Mouse (Mus musculus) lung, postnatal 4 days (tissue): ENCODE data around the gene Mrps21.
"Not testable (repeated sequence)": the region's sequence is repeated elsewhere in the genome, so short reads cannot be mapped to it uniquely, and the experiment has no call there.

Source experiments
- DNase-seq, 2 experiments: peaks; one replicate each; pipeline ENCODE4 v3.0.0; 2021

Mrps21 gene

DNA sequence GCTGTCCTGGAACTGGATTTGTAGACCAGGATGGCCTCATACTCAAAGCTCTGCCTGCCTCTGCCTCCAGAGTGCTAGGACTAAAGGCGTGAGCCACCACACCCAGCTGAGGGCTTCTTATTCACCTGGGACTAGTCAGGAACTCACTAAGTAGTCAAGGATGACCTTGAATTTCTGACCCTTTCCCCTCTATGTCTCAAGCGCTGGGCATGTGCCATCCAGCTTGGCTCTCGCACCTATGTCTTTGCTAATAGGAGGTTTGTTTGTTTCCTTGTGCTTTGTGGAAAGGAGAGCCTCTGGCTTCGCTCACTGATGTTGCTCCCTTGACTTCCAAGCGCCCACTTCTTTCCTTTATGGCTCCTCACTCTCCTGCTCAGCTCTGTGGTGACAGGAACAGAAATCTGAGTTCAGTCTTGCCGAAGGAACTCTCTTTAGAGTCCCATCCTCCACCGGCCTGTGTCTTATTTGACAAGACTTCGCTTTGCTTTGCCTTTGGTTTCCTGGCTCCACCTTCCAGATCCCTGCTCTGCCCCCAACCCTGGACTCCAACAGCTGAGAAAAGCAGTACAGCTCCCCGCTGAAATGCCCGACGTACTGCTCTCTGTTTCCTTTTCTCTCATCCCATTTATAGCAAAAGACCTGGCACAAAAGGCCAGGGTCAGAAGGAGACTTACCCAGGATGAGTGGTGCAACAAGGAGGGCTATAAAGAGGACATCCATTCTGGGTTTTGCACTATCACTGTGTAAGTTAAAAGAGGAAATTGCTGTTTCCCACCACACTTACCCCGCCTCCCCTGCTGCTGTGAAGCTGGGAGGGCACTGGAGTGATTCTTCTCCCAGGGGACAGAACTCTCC is 20.1 kb upstream of the Mrps21 start, which contains the start of gene BC028528:
TSS of gene BC028528 (minus strand) at position 795 of the 855 bp plus-strand sequence.
- DNase-seq = peak; percentile 75 to 80

DNA sequence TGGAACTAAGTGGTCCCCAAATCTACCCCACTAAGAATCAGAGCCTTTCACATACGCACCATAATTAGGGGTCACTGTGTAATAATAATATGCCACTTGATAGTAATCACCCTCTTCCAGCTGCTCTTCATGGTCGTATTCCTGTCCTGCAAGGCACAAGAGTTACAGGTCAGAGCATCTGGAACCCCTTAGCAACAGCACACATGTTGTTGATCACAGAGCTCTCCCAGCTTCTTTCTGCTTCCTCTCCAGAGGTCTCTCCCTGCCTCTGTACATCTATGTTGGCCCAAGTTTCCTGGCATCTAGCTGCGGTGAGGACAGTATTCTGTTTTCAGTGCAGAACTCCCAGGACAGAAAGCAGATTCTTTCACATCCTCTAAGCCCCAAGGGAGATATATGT is 18.3 kb upstream of the Mrps21 start:
- DNase-seq = no peak

DNA sequence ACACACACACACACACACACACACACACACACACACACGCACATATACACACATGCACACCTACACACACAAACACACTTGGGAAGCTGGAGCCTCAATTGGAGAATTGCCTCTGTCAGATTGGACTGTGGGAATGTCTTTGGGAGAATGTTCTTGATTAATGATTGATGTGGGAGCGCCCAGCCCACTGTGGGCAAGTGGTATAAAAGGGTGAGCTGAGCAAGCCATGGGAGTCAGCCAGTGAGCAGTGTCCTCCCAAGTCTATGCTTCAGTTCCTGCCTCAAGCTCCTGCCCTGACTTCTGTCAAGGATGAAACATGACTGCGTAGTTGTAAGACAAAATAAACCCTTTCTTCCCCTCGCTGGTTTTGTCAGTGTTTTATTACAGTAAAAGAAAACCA is 16.3 kb upstream of the Mrps21 start:
- no peak for DNase-seq

GRCm38 (mm10) chr3:95884400-95884799 is 13.1 kb upstream of the Mrps21 start:
- no peak for DNase-seq

DNA sequence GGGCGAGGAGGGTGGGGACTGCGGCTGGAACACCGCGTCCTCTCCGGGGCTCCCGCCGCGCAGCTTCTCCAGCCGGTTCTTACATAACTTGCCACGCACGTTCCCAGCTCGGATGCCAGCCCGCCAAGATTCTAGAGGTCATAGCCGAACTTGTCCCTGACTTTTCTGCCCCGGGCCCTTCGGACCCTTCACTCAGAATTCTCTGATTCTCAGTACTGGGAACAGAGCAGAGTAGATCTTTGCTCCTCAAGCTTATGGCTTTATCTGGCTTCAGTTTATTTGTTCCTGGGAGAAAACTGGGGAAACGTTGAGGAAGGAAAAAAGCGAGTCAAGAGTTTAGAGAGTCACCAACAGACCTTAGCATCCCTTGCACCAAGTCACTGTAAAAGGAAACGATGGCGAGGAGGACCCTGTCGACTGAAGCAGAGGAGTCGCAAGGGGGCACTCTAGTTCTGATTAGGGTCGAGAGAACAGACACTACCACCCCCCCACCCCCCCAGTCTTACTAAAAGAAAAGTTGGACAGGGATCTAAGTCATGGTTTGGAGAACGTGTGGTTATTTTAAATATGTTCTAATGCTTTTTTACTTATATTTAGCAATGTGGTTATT is 11.6 kb upstream of the Mrps21 start:
- DNase-seq = peak; percentile 67 to 82

- peak; percentile 91 to 96 for DNase-seq
Observed at GRCm38 (mm10) chr3:95881979-95882815, 10.9 kb upstream of the Mrps21 start, which contains the start of gene Ciart. Gene Ciart (minus strand): TSS chr3:95882251.

DNA sequence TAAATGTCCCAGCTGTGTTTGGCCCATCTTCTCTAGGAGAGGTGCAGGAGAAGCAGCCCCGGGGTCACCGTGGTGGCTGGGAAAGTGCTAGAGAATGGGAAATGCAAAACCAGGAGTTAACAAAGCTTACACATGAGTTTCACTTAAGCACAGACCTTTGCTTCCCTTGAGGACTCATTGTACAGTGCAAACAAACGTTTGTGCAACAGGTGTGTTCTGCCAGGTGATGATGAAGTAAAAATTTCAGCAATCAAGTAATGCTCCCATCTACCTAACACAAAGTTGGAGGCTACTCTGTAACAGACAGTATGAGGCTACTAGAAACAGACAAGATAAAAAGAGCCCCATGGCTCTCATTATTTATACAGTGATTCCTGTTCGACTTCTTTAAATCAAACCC is 7.7 kb upstream of the Mrps21 start:
- no peak for DNase-seq

GRCm38 (mm10) chr3:95872048-95872447 is 729 bp upstream of the Mrps21 start:
- no peak for DNase-seq

GRCm38 (mm10) chr3:95870976-95871375 is 343 bp downstream of the Mrps21 start:
- DNase-seq = no peak

- no peak for DNase-seq
Observed at GRCm38 (mm10) chr3:95867408-95867807, 3.9 kb downstream of the Mrps21 start.

GRCm38 (mm10) chr3:95866071-95866470 is 5.2 kb downstream of the Mrps21 start:
- DNase-seq = no peak

DNA sequence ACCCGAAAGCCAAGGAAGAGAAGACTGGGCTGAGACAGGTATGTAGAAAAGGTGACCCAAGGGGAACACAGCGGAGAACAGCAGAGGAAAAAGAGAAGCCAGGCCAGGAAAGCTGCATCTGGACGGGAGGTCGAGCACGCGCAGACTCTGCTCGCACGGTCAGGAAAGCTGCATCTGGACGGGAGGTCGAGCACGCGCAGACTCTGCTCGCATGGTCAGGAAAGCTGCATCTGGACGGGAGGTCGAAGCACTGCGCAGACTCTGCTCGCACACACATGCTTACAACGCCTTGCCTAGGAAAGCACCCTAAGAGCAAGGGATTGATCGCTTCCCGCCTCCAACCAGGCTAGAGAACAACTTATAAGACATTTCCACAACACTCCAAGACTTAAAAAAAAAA is 5.7 kb downstream of the Mrps21 start:
- DNase-seq = no peak

- DNase-seq = no peak
Observed at GRCm38 (mm10) chr3:95865050-95865449, 6.3 kb downstream of the Mrps21 start.

DNA sequence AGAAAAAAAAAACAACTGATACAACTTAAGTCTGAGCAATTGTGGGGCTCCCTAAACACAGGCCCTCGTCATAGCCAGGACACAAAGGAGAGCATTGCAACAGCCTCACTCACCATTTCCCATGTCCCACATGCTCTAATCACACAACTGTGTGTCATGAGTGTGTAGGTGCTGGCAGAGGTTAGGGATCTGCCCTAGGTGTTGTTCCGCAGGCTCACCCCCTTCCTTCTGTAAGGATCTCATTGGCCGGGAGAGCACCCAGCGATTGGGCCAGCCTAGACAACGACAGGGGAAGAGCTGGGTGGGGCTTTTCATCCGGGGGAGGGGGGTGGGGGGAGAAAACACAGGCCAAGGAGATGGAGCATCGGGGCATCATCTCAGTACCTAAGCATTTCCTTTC is 7.7 kb downstream of the Mrps21 start:
- no peak for DNase-seq

- DNase-seq = peak in 1 of 2 experiments; percentile 86
Observed at GRCm38 (mm10) chr3:95861796-95862195, 9.5 kb downstream of the Mrps21 start.

- no peak for DNase-seq
Observed at GRCm38 (mm10) chr3:95861216-95861615, 10.1 kb downstream of the Mrps21 start.

DNA sequence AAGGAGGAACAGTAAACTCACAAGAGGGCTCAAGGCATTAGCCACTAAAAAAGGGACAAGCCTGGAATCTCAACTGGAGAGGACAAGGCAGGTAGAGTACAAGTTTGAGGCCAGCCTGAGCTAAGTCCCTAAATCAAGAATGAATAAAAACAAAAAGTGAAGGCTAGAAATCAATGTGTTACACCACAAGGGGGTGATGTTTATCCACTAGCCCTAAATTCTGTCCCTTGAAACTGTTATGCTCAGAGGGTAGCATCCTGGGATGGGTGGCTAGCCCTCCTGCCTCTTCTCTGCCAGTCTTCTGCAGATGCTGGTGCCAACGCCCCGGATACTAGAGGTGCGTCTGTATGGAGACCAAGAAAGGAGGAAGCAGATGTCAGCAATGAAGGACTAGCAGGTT is 11.0 kb downstream of the Mrps21 start:
- no peak for DNase-seq

DNA sequence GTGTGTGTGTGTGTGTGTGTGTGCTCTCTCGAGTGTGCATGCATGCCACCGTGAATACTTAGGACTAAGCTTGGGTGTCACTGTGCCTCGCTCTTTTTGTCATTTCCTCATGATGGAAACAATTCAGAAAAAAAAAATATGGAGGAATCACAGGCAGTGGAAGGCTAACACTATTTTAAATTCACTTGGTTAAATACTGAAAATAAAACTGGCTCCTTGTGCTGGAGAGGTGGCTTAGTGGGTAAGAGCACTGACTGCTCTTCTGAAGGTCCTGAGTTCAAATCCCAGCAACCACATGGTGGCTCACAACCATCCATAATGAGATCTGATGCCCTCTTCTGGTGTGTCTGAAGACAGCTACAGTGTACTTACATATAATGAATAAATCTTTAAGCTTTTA is 13.0 kb downstream of the Mrps21 start:
- not testable (repeated sequence) for DNase-seq

DNA sequence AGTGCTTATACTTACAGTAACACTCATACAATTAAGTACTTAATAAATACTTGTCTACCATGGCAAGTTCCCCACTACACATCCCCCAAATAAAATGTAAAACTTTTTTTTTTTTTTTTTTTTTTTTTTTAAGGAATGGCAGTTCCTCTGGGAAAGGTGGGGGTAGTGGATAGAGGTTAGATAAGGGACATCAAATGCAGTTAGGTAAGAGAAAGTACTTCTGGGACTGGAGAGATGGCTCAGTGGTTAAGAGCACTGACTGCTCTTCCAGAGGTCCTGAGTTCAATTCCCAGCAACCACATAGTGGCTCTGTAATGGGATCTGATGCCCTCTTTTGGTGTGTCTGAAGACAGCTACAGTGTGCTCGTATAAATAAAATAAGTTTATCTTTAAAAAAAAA is 14.3 kb downstream of the Mrps21 start:
- not testable (repeated sequence) for DNase-seq

DNA sequence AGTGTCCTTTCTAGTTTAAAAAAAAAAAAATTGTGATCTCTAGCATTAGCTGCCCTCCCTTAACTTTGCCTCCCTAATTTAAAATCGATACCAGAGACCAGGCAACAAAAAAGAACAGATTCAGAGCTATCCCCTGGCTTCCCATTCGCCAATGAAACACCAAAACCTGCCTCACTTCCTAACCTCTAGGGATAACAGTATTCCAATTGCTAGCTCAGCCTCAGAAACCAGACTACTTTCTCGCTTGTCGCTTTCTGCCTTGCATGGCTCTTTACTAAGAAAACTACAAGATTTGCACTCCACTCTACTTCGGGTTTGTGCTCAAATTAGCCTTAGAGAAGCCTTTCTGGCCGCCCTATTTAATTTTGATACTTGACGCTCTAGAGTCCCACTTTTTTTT is 15.2 kb downstream of the Mrps21 start:
- no peak for DNase-seq

DNA sequence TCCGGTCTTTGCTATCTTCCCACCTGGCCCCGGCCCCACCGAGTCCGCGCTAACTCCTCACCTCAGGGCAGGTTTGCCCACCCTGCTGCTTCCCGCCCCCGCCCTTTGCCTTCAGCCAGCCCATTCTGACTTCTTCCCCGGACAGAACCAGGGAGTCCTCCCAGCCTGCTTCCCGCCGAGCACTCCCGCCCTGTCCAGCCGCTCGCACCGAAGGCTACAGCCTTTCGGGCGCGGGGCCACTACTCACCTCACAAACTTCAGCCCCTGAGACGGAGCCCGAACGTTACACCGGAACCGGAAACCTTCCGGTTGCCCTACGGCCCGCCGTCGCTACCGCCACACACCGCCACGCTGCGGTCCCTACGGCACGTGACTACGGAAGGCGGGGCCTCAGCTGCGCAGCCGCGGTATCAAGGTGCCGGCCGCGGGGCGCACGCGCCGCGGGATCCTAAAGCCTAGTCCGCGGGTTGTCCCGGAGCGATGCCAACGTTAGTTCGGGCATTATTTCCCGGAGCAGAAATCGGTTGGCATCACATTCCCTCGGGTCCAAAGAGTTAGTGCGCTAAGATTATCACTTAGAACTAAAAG is 15.7 kb downstream of the Mrps21 start, which contains the start of gene Prpf3:
TSS of gene Prpf3 (minus strand) at position 384 of the 588 bp plus-strand sequence.
- peak; percentile 96 to 97 for DNase-seq

GRCm38 (mm10) chr3:95851317-95851716 is 20.0 kb downstream of the Mrps21 start:
- no peak for DNase-seq

- no peak for DNase-seq
Observed at GRCm38 (mm10) chr3:95850611-95851010, 20.7 kb downstream of the Mrps21 start.
